Mouse (Mus musculus) brain, embryonic 14.5 days (tissue): ENCODE data around the gene Serf2. TPM values are rescaled to one million over a fixed set of nuclear protein-coding genes. Genes with fewer than 3 reads are reported as not detected.
A peak's percentile ranks its signal among the peaks of the same experiment; 100 is the strongest.
"Not testable (repeated sequence)": the region's sequence is repeated elsewhere in the genome, so short reads cannot be mapped to it uniquely, and the experiment has no call there.

Source experiments
- DNase-seq: peaks from one replicate; pipeline ENCODE4 v3.0.0-alpha.2; 2011; ENCODE audit warnings: low read depth
- CTCF ChIP-seq: fragments of 200-500 bp; IDR thresholded peaks from 2 replicates; pipeline ENCODE4 v1.5.1; 2012; ENCODE audit warnings: inconsistent platforms, mild to moderate bottlenecking, moderate library complexity, borderline replicate concordance; ENCODE audit not compliant: insufficient read depth, insufficient read length; ENCODE audit errors: extremely low read depth
- POLR2A ChIP-seq: fragments of 200-500 bp; IDR thresholded peaks from 2 replicates; pipeline ENCODE4 v1.6.1; 2012; ENCODE audit warnings: mild to moderate bottlenecking, inconsistent platforms, borderline replicate concordance; ENCODE audit not compliant: poor library complexity, insufficient read depth, insufficient read length, severe bottlenecking; ENCODE audit errors: extremely low read depth
- polyA plus RNA-seq: library from polyadenylated mRNA; depleted of rRNA; stranded (reverse); fragments of >200 nt; gene quantifications from 2 replicates; pipeline ENCODE4 v1.2.3, GENCODE M21; 2012

The Serf2 gene
- polyA plus RNA-seq, 1 experiment, result 296 TPM

DNA sequence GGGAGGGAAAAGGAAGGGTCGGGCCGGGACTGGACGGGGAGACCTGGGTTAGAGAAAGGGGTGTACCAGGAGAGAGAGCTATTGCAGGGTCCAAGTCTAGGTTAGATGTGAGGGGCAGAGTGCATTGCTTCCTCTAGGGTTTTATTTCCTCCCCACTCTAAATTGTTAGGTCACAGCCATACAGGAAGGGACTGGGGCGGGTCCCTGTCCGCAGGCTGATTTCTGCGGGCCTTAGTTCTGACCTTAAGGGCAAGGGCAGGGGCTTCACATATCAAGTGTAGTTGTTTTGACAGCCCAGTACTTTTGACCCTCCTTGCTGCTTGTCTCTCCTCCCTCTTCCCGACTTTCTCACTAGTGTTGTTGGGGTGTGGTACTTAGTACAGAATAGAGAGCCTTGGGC is 1.1 kb downstream of the Serf2 start:
- TF ChIP-seq CTCF (no peak), POLR2A (no peak)
- peak; percentile 4 for DNase-seq

DNA sequence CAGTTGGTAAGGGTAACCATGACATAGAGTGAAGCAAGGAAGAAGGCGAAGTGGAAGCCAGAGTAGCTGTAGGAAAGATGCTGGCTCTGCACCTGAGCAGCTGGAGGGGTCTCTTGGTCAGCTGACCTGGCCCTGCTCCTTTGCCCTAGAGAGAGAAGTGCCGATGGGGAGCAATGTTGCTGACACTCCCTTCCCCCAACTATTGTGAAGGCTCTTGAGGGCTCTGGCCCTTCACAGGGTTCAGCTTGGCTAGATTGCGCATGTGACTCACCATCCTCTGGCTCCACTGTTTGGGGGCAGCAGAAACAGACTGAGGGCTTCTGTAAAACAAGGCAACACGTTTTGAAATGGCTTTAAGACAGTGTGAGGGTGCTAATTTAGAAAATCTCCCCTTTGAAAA is 3.4 kb downstream of the Serf2 start:
- no peak for DNase-seq
- TF ChIP-seq POLR2A (no peak), CTCF (no peak)

DNA sequence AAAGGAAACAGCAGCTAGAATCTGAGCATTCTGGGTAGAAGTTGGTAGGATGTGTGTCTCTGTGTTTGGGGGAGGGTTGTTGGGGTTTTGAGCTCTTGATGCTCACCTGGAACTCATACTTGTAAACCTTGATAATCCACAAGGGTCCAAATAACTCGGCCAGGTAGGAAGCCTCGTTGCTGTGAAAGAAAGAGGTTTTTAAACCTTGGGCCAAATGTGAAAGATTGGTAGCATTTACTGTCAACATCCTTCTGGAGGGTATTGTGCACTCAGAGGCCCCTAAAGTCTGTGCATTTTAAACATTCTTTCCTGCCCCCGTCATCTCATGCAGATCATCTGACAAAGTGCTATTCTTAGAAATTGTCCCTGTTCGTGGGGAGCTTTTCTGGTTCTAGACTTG is 4.0 kb downstream of the Serf2 start, which contains the start of gene Hypk:
Gene Hypk, plus strand, starts transcription at position 301 of the 400 bp plus-strand sequence.
- TF ChIP-seq POLR2A (no peak), CTCF (no peak)
- DNase-seq, result no peak

DNA sequence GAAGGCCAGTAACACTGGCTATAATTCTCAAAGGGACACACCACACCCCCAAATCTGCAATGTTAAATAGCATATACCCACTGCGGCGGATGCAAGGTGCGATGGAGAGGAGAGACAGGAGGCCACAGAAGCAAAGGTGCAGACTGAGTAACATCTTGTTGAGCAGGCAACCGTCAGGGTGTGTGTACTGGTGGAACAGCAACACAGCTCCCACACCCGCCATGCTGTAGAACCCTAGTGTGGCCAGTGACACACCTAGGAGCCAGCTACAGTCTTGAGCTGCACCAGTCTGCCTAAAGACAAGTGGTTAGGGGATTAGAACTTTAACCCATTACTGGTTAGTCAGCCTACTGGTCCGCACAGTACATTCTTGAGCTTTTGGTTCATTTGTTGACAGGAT is 4.9 kb downstream of the Serf2 start:
- no peak for DNase-seq
- TF ChIP-seq CTCF (no peak), POLR2A (no peak)

DNA sequence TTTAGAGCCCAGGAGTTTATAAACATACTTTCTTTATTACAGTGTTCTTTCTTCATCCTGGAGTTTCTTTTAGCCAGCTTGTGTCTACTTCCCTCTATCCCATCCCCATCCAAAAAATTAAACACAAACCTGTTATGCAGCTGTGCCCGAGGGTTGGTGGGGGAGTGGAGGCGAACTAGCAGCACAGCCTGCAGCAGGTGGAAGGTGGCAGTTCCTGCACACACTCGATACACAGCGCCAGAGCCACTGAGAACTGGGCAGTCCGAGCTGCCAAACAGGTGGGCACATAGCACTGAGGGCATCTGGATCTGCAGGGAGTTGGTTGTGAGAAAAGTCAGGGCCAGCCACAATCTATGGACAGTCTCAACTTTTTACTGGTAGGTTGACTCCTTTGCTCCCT is 6.5 kb downstream of the Serf2 start:
- no peak for TF ChIP-seq POLR2A
- TF ChIP-seq CTCF, result no peak
- no peak for DNase-seq

DNA sequence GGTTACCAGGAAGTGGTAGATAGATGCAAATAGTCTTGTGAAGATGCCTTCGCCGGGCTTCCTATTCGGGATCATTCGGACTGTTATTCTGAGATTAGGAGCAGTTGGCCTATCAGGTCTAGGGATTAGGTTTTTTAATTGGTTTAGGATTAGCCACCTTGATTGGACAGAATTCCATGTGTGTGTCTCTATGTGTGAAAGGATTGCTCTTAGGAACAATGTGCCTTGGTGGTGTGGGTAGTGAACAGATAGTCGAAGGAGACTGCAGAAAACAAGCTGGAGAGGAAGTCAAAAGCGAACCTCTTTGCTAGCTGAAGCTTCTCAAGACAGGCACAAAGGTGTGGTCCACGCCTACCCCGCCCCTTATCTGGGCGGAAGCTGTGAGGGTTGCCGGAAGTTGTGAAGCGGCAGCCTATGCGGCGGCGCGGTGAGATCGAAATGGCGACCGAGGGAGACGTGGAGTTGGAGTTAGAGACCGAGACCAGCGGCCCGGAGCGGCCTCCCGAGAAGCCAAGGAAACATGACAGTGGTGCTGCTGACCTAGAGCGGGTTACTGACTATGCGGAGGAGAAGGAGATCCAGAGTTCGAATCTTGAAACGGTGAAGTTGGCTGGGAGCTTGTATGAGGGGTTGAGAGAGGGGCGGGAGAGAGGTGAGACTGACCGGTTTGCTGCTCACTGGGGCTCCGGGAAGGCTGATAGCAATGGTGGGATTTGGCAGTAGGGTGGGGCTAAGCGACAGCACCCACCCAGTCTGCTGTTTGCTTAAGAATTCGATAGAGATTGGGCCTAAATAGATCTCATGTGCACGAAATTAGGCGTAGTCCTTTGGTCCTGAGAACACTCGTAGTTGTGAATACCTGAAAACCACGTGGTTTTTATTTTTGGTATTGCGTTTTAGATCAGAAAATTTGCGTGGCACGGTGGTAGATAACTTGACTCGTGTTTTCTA is 8.0 kb downstream of the Serf2 start, which contains the start of gene Serinc4:
Gene Serinc4, minus strand, starts transcription at position 90 of the 951 bp plus-strand sequence.
- TF ChIP-seq CTCF, result no peak
- TF ChIP-seq POLR2A, result peak; percentile 42; the same call in 1 of the 2 replicates

DNA sequence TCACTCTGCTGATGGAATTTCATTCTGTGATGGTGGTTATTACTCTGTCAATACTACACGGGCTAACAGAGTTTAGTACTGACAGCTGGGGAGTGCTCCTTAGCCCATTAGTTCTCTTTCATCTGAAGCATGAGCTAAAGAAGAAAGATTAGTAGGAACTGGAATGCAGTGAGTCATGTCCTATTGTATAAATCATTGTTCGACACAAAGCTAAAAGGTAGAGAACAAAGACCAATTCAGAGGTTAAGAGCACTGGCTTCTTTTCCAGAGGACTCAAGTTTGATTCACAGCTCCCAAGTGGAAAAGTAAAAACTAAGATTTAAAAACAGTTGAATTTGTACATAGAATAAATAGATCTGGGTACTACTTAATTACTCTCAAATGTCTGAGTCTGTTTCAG is 11.1 kb downstream of the Serf2 start:
- TF ChIP-seq POLR2A, result no peak
- no peak for TF ChIP-seq CTCF
- DNase-seq, result no peak

More for the DNA sequence above, 8.0 kb downstream of the Serf2 start, which contains the start of gene Serinc4:
- peak; percentile 96 for DNase-seq

DNA sequence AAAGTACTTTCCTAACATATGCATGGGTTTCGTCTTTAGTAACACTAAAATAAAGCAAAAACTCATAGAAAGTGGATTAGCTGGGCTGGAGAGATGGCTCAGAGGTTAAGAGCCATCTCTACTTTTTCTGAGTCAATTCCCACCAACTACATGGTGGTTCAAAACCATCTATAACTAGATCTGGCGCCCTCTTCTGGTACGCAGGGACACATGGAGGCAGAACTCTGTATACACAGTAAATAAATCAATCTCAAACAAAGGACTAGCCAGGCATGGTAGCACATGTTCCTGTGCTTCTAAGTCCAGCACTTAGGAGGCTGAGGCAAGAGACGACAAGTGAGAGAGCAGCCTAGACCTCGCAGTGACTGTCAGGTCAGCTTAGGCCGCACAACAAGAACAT is 20.0 kb downstream of the Serf2 start:
- not testable (repeated sequence) for DNase-seq

DNA sequence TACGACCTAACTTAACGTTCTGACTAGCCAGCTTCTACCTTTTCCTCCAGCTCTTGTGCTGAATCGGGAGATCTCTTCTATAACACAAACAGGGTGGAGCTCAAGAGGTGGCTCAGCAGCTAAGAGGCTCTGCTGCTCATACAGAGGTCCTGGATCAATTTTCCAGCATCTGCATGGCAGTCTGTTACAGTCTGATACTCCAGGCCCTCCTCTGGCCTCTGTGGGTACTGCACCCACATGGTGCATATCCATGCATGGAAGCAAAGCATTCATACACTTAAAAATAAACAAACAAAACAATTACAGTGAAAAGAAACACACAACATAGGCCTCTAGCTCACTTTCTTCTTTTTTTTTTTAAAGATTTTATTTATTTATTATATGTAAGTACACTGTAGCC is 23.8 kb downstream of the Serf2 start:
- not testable (repeated sequence) for DNase-seq

DNA sequence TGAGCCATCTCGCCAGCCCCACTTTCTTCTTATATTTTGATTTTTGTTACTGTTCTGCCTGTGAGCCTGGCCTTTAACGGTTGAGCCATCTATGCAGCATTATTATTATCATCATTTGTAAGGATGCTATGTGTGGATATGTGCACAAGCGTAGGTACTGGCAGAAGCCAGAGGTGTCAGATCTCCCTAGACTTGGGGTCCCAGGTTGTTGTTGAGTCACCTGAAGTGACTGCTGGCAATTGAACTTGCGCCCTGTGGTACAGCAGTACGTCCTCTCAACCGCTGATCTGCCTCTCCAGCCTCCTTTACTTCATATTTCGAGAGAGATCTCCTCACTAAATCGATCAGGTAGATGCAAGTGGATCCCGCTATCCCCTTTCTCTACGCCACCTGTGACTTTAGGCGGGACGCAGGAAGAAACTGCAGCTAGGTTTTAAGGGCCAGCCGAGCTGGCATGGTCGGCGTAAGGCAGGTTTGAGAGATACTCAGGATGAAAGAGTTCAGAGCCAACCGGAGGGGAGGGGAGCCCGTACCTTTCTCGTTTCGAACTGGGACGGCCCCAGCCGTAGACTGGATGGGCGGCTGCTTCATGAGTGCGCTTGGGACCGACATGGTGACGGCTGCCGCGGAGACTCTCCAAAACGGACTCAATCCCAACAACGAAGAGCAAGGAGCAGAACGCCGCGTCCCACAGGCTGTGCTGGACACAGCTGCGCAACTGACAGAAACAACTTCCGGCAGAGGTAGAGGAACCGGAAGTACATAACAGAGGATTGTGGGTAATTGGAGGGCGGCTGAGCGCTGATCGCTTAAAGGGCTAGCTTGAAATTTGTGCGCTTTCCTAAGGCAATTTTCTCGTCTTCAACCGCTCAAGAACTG is 24.5 kb downstream of the Serf2 start, which contains the start of gene Mfap1b:
Gene Mfap1b, minus strand, starts transcription at position 767 of the 879 bp plus-strand sequence.
- peak; percentile 48; the same call in 1 of the 2 replicates for TF ChIP-seq POLR2A
- DNase-seq, result peak; percentile 98

DNA sequence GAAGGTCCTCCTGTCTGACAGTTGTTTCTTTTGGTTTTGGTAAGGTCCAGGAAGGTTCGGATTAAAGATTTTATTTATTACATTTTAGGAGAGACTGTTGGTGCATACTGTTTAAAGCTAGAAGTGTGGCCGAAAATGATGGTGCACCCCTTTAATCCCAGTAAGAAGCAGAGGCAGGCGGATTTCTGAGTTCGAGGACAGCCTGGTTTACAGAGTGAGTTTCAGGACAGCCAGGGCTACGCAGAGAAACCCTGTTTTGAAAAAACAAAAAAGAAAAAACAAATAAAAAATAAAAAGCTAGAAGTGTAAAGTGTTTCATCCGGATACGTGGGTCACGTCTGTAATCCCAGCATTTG is 25.2 kb downstream of the Serf2 start:
- DNase-seq, result no peak

DNA sequence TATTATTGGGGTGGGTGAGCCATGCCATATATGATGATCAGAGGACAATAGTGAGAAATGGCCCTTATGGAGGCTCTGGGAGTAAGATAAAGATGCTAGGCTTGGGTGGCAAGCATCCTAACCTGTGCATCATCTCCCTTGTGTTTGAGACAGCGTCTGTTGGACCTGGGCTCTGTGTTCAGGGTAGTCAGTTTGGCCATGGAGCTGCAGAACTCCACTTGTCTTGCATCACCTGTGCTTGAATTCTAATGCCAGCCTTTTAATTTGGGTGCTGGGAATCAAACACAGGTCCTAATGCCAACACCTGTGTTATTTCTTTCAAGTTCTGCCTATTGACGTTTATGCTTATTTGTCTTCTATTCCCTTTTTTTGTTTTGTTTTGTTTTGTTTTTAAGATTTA is 26.3 kb downstream of the Serf2 start:
- DNase-seq, result not testable (repeated sequence)

More for the DNA sequence above, 25.2 kb downstream of the Serf2 start:
- TF ChIP-seq CTCF (no peak), POLR2A (no peak)
